Mouse (Mus musculus): ENCODE data around the gene Gimap4. TPM values are rescaled to one million over a fixed set of nuclear protein-coding genes. Genes with fewer than 3 reads are reported as not detected.

Gene Gimap4
- polyA plus RNA-seq, 1 experiment from 2014 or later = 1.5 TPM

DNA sequence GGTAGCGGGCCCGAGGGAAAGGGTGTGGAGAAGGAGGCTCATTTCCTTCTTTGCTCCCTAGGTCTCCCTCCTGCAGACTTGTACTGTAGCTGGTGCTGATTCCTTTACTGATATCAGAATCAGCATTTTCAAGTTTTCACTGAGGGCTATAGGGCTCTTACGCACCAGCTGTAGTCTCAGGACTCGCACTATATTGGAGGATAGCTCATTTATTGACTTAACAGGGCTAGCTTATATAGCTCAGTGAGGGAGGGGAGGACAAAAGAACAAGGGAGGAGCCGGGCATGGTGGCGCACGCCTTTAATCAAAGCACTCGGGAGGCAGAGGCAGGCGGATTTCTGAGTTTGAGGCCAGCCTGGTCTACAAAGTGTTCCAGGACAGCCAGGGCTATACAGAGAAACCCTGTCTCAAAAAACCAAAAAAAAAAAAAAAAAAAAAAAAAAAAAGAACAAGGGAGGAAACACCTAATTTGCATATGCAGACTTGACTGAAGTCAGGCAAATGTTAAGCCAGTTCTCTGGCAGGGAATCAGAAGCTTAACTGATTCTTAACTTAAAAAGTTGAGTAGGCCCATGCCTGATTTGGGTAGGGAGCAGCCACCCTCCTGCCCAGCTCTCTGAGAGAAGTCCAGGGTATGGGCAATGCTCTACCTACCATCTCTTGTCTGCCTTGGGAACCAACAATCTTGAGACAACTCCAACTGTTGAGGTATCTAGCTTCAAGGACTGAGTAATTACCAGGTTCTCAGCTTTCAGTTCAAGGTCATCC is 9.9 kb upstream of the Gimap4 start:
- no peak overlapping the region for H3K27ac ChIP-seq
- H3K9me3 ChIP-seq (ENCODE audit: control insufficient read depth, low read length) = no peaks in the 10 kb centered on the region
- H3K9ac ChIP-seq = no peak overlapping the region
- H3K27me3 ChIP-seq (ENCODE audit: control insufficient read depth, insufficient read depth, low read length) = no peaks in the 10 kb centered on the region
- H3K4me3 ChIP-seq (replicated peaks; ENCODE audit: low read length) = no peak overlapping the region
- WGBS = 94% methylated on average over 9 of the region's 9 CpGs
- ATAC-seq (ENCODE audit: low FRiP score) (no peak), DNase-seq (ENCODE audit: low spot score) (no peak)
- H3K36me3 ChIP-seq (replicated peaks; ENCODE audit: control insufficient read depth, insufficient read depth) = no peaks in the 10 kb centered on the region
- H3K4me1 ChIP-seq (replicated peaks; ENCODE audit: control insufficient read depth, insufficient read depth, low read length) = no peaks in the 10 kb centered on the region
- no peak overlapping the region for H3K4me2 ChIP-seq (replicated peaks)

DNA sequence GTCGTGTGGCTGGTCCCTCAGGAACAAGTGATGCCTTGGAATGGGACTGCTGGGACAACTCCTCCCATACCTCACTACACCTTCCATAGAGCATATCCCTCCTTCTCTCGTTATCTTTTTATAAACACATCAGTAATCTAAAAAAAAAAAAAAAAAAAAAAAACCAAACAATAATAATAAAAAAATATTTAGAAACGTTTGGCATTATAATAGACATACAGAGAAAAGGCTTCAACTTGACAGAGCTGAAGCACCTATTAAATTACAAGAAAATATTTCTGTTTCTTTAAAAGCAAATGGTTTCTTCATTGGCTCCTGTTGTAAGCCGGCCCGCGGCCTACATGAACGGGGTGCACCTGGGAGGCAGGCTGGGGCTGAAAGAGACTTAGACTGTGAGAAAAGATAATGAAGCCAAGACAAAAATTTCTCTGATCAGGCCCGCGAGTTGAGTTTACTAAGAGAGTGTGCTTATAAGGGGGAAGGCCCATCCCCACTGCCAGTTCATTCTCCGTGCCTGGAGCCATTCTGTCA is 8.9 kb upstream of the Gimap4 start:
- Histone ChIP-seq H3K36me3 (replicated peaks; ENCODE audit: control insufficient read depth, insufficient read depth) (no peaks in the 10 kb centered on the region), H3K9me3 (ENCODE audit: control insufficient read depth, low read length) (no peaks in the 10 kb centered on the region), H3K27ac (no peak overlapping the region), H3K9ac (no peak overlapping the region), H3K4me1 (replicated peaks; ENCODE audit: control insufficient read depth, insufficient read depth, low read length) (no peaks in the 10 kb centered on the region), H3K4me3 (replicated peaks; ENCODE audit: low read length) (no peak overlapping the region; the same call in 1 of the 2 replicates), H3K4me2 (replicated peaks) (peak overlapping the region; percentile 29), H3K27me3 (ENCODE audit: control insufficient read depth, insufficient read depth, low read length) (no peaks in the 10 kb centered on the region)
- ATAC-seq (ENCODE audit: low FRiP score) (no peak), DNase-seq (ENCODE audit: low spot score) (no peak)
- WGBS = 43% methylated on average over 10 of the region's 10 CpGs

- no peaks in the 10 kb centered on the region for H3K27me3 ChIP-seq (ENCODE audit: control insufficient read depth, insufficient read depth, low read length)
- H3K9ac ChIP-seq = no peak within 1 kb of the TSS
- no peak within 1 kb of the TSS; the same call in 1 of the 2 replicates for H3K4me3 ChIP-seq (replicated peaks; ENCODE audit: low read length)
- no peaks in the 10 kb centered on the region for H3K9me3 ChIP-seq (ENCODE audit: control insufficient read depth, low read length)
- 15% methylated on average over 13 of the region's 13 CpGs for WGBS
- no peaks in the 10 kb centered on the region for H3K4me1 ChIP-seq (replicated peaks; ENCODE audit: control insufficient read depth, insufficient read depth, low read length)
- no peaks in the 10 kb centered on the region for H3K36me3 ChIP-seq (replicated peaks; ENCODE audit: control insufficient read depth, insufficient read depth)
- H3K27ac ChIP-seq = no peak within 1 kb of the TSS
- H3K4me2 ChIP-seq (replicated peaks) = peak within 1 kb of the TSS; percentile 29
- ATAC-seq (ENCODE audit: low FRiP score) = no peak
- DNase-seq (ENCODE audit: low spot score) = no peak
These were observed 8.2 kb upstream of the Gimap4 start, which contains the start of gene Gimap9 for GRCm38 (mm10) chr6:48675931-48676859. Gimap9 (plus strand) TSS chr6:48676129.

DNA sequence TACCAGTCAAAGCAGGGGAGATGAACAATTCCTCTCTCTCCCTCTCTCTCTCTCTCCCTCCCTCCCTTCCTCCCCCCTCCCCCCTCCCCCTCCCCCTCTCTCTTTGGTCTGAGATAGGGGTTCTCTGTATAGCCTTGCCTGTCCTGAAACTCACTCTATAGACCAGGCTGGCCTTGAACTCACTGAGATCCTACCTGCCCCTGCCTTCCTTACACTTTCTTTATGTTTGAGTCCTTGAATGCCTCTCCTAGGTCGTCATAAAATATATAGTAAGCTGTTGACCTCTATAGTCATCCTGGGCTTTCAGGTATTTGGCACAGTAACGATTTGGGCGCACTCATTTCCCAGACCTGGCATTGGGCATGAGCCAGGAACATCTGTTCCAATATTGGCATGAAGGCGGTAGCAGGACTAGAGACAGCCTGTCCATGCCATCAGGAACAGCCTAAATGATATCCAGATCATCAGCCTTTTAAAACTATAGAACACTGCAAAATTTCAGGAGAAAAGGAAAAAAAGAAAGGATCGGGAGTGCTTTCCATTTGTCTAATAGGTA is 7.4 kb upstream of the Gimap4 start:
- 88% methylated on average over 5 of the region's 5 CpGs for WGBS
- H3K9me3 ChIP-seq (ENCODE audit: control insufficient read depth, low read length) = no peaks in the 10 kb centered on the region
- H3K4me3 ChIP-seq (replicated peaks; ENCODE audit: low read length) = no peak overlapping the region
- ATAC-seq (ENCODE audit: low FRiP score) (no peak), DNase-seq (ENCODE audit: low spot score) (no peak)
- H3K4me1 ChIP-seq (replicated peaks; ENCODE audit: control insufficient read depth, insufficient read depth, low read length) = no peaks in the 10 kb centered on the region
- H3K9ac ChIP-seq = no peak overlapping the region
- no peak overlapping the region for H3K27ac ChIP-seq
- no peaks in the 10 kb centered on the region for H3K36me3 ChIP-seq (replicated peaks; ENCODE audit: control insufficient read depth, insufficient read depth)
- no peaks in the 10 kb centered on the region for H3K27me3 ChIP-seq (ENCODE audit: control insufficient read depth, insufficient read depth, low read length)
- H3K4me2 ChIP-seq (replicated peaks) = no peak overlapping the region

DNA sequence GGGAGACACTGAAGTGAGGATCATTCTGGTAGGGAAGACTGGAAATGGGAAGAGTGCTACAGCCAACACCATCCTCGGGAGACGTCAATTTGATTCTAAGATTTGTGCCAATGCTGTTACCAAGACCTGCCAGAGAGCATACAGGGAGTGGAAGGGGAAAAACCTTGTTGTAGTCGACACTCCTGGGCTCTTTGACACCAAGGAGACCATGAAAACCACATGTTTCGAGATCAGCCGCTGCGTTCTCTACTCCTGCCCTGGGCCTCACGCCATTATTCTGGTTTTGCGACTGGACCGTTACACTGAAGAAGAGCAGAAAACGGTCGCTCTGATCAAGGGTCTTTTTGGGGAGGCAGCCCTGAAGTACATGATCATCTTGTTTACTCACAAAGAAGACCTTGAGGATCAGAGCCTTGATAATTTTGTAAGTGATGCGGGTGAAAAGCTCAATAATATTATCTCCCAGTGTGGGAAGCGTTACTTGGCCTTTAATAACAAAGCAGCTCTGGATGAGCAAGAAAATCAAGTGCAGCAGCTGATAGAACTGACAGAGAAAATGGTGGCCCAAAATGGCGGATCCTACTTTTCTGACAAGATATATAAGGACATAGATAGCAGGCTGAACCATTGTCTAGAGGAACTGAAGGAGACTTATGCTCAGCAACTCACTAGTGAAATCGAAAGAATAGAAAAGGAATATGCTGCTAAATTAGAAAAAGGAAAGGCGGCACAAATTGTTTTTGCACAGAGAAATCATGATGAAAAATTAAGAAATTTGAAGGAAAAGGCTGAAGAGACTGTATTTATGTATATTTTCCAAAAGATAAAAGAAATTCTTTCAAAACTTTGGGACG is 6.6 kb upstream of the Gimap4 start:
- H3K36me3 ChIP-seq (replicated peaks; ENCODE audit: control insufficient read depth, insufficient read depth) = no peaks in the 10 kb centered on the region
- no peaks in the 10 kb centered on the region for H3K4me1 ChIP-seq (replicated peaks; ENCODE audit: control insufficient read depth, insufficient read depth, low read length)
- H3K4me2 ChIP-seq (replicated peaks) = no peak overlapping the region
- H3K27me3 ChIP-seq (ENCODE audit: control insufficient read depth, insufficient read depth, low read length) = no peaks in the 10 kb centered on the region
- DNase-seq (ENCODE audit: low spot score) (no peak), ATAC-seq (ENCODE audit: low FRiP score) (no peak)
- no peak overlapping the region for H3K27ac ChIP-seq
- no peaks in the 10 kb centered on the region for H3K9me3 ChIP-seq (ENCODE audit: control insufficient read depth, low read length)
- H3K9ac ChIP-seq = no peak overlapping the region
- H3K4me3 ChIP-seq (replicated peaks; ENCODE audit: low read length) = no peak overlapping the region
- WGBS = 95% methylated on average over 17 of the region's 17 CpGs

DNA sequence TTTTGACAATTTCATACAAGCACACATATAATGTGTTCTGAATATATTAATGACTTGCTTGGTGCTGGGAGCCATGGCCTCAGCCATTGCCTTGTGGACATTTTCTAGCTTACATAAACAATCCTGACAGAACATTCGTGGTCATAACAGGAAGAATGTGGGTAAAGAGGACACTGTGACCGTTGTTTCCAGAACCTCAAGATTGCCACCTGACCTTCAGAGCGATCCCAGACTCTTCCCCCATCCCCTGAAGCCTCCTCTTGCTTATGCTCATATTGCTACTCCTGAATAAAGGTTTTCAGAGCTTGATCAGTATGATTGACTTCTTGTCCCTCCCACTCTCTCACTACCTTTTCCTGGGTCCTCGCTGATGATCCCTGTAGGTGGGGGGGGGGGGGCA is 6.0 kb upstream of the Gimap4 start:
- ATAC-seq (ENCODE audit: low FRiP score) = no peak
- no peaks in the 10 kb centered on the region for H3K27me3 ChIP-seq (ENCODE audit: control insufficient read depth, insufficient read depth, low read length)
- H3K4me1 ChIP-seq (replicated peaks; ENCODE audit: control insufficient read depth, insufficient read depth, low read length) = no peaks in the 10 kb centered on the region
- H3K4me2 ChIP-seq (replicated peaks) = no peak overlapping the region
- H3K36me3 ChIP-seq (replicated peaks; ENCODE audit: control insufficient read depth, insufficient read depth) = no peaks in the 10 kb centered on the region
- 86% methylated on average over 4 of the region's 4 CpGs for WGBS
- H3K9ac ChIP-seq = no peak overlapping the region
- DNase-seq (ENCODE audit: low spot score) = no peak
- H3K27ac ChIP-seq = no peak overlapping the region
- no peaks in the 10 kb centered on the region for H3K9me3 ChIP-seq (ENCODE audit: control insufficient read depth, low read length)
- H3K4me3 ChIP-seq (replicated peaks; ENCODE audit: low read length) = no peak overlapping the region

GRCm38 (mm10) chr6:48679701-48680100 is 4.6 kb upstream of the Gimap4 start:
- no peak for ATAC-seq (ENCODE audit: low FRiP score)
- WGBS = 85% methylated on average over 6 of the region's 6 CpGs
- H3K27me3 ChIP-seq (ENCODE audit: control insufficient read depth, insufficient read depth, low read length) = no peaks in the 10 kb centered on the region
- no peaks in the 10 kb centered on the region for H3K9me3 ChIP-seq (ENCODE audit: control insufficient read depth, low read length)
- H3K4me1 ChIP-seq (replicated peaks; ENCODE audit: control insufficient read depth, insufficient read depth, low read length) = no peaks in the 10 kb centered on the region
- no peak overlapping the region for H3K9ac ChIP-seq
- H3K4me2 ChIP-seq (replicated peaks) = no peak overlapping the region
- no peak for DNase-seq (ENCODE audit: low spot score)
- no peak overlapping the region for H3K4me3 ChIP-seq (replicated peaks; ENCODE audit: low read length)
- H3K36me3 ChIP-seq (replicated peaks; ENCODE audit: control insufficient read depth, insufficient read depth) = no peaks in the 10 kb centered on the region
- H3K27ac ChIP-seq = no peak overlapping the region

GRCm38 (mm10) chr6:48680421-48680820 is 3.9 kb upstream of the Gimap4 start:
- H3K27ac ChIP-seq = no peak overlapping the region
- WGBS = 85% methylated on average over 5 of the region's 5 CpGs
- H3K36me3 ChIP-seq (replicated peaks; ENCODE audit: control insufficient read depth, insufficient read depth) = no peaks in the 10 kb centered on the region
- H3K4me3 ChIP-seq (replicated peaks; ENCODE audit: low read length) = no peak overlapping the region
- no peak overlapping the region for H3K9ac ChIP-seq
- H3K27me3 ChIP-seq (ENCODE audit: control insufficient read depth, insufficient read depth, low read length) = no peaks in the 10 kb centered on the region
- H3K4me2 ChIP-seq (replicated peaks) = no peak overlapping the region
- no peak for ATAC-seq (ENCODE audit: low FRiP score)
- no peaks in the 10 kb centered on the region for H3K4me1 ChIP-seq (replicated peaks; ENCODE audit: control insufficient read depth, insufficient read depth, low read length)
- no peaks in the 10 kb centered on the region for H3K9me3 ChIP-seq (ENCODE audit: control insufficient read depth, low read length)
- DNase-seq (ENCODE audit: low spot score) = no peak
